Mouse (Mus musculus) frontal cortex, adult (tissue): ENCODE measurements around the gene Vamp5.

Source experiments
- ATAC-seq: cut with Nextera tagmentation; 2 replicates; pipeline ENCODE4 v1.9.2; 2017; ENCODE audit warnings: mild to moderate bottlenecking, moderate library complexity, mixed read lengths; ENCODE audit not compliant: low TSS enrichment

The Vamp5 gene

GRCm38 (mm10) chr6:72389941-72390771, 9.9 kb upstream of the Vamp5 start, which contains the start of gene Vamp8:
Gene Vamp8 (minus strand): TSS chr6:72390703.
- peak; percentile 61 for ATAC-seq

DNA sequence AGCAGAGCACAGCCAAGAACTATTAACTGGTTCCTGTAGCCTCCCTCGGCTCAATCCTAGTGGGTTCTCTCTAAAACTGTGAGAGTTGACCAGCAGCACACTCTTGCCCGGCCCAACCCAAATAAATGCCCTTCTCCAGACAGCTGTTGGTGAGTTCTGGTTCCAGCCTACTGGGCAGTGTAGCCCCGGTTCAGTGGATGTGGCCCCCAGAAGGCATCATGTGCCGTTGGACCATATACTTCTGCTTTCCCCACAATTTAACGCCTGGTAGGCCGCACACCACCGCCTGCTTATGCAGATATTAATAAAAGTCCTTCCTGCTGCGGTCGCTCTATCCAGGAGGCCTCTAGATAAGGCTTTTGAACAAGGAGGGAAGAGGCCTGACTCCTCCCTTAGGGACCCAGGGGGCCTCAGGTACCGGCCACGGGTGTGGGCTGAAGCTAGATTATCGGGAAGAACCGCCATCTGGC, 9.2 kb upstream of the Vamp5 start:
- peak; percentile 8 for ATAC-seq

DNA sequence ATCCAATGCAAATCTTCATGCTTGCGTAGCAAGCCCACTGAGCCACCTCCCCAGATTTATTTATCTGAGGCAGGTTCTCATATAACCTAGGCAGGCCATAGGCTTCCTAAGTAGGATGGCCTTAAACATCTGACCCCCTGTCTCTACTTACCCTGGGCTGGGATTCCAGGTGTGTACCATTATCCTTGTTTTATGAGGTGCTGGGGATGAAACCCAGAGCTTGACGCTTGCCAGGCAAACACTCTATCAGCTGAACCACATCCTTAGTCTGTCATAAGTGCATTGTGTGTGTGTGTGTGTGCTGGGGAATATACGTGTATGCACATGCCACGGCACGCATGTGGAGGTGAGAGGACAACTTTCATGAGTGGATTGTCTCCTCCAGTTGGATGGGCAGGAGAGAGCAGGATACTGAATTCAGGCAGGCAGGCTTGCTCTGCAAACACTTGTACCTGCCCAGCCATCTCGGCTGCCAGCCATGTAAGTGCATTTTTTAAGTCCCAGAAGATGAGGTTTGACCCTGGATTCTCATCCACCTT, 8.6 kb upstream of the Vamp5 start:
- no peak for ATAC-seq

DNA sequence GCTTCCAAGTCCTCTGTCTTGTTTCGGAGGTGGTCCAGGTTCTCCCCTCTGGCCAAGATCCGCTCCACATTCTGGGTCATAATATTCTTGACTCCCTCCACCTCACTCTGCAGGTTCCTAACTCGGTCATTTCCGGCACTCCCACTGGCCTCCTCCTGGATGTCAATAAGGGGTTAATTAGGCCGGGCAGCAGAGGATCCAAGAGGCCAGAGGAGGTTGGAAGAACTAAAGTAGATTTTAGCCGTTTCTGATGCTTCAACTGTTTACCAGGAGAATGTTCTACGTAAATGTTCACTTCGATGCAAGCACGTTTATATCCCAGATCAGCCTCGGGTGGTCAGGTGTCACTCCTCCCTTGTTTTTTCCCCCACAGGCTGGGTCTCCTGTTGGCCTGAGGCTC, 8.0 kb upstream of the Vamp5 start:
- ATAC-seq: no peak

GRCm38 (mm10) chr6:72387816-72388215, 7.5 kb upstream of the Vamp5 start:
- no peak for ATAC-seq

GRCm38 (mm10) chr6:72386561-72386960, 6.3 kb upstream of the Vamp5 start:
- no peak for ATAC-seq

DNA sequence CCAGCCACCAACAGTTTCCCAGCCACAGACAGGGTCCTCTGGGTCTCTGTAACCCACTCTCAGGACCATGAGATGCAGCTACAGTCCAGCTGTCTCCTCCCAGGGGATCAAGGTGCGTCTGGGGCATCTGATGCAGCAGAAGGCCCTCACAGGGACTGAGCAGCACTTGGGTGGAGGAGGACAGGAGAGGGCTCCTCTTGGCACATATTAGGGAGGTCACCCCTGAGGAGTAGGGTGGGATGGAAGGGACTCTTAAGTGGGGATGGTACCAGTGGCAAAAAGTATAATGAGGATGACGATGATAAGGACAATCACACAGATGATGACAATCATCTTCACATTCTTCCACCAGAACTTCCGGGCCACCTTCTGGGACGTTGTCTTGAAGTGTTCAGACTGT, 5.0 kb upstream of the Vamp5 start:
- no peak for ATAC-seq

GRCm38 (mm10) chr6:72383952-72384351, 3.7 kb upstream of the Vamp5 start:
- ATAC-seq: no peak

DNA sequence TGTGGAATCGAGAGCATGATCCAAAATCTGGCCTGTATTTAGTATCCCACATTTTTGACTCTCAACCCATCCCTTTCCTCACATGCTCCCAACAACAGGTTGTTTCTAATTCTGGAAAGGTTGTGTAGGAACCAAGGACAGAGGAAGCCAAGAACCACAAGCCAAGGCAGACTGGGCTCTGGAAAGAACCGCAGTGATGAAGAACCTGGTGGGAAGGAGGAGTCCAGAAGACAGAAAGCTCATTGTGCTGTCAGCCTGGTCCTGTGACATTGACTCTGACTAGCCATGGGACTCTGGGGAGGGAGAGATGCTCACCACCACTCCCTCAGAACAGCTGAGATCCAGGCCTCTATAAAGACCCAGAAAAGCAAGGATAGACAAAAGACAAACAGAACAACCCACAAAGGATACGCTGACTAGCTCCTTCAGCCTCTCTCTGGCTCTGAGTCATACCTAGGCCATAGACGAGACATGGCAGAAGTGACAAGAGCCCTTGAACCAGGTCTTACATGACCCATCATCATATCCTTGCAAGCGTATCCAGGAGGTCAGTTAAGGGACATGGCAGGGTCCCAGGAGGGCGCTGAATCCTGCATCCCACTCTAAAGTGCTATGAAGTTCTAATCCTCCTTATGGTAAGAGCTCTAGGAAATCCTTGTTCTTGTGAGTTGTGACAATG, 3.0 kb upstream of the Vamp5 start:
- no peak for ATAC-seq

DNA sequence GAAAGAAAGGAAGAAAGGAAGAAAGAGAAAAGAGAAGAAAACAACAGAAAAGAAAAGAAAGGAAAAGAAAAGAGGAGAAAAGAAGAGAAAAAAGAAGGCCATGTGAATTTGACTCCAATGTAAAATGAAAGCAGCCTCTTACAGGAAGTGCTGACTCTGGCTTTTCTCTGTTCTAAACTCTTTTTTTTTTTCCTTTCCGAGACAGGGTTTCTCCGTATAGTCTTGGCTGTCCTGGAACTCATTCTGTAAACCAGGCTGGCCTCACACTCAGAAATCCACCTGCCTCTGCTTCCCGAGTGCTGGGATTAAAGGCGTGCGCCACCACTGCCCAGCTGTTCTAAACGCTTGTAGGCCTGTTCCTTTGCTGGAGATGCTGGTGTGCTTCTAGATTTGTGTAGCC, 2.2 kb upstream of the Vamp5 start:
- no peak for ATAC-seq

- no peak for ATAC-seq
Measured at GRCm38 (mm10) chr6:72379377-72380130, 714 bp downstream of the Vamp5 start.

- ATAC-seq: no peak
Measured at GRCm38 (mm10) chr6:72378510-72379234, 1.6 kb downstream of the Vamp5 start.

DNA sequence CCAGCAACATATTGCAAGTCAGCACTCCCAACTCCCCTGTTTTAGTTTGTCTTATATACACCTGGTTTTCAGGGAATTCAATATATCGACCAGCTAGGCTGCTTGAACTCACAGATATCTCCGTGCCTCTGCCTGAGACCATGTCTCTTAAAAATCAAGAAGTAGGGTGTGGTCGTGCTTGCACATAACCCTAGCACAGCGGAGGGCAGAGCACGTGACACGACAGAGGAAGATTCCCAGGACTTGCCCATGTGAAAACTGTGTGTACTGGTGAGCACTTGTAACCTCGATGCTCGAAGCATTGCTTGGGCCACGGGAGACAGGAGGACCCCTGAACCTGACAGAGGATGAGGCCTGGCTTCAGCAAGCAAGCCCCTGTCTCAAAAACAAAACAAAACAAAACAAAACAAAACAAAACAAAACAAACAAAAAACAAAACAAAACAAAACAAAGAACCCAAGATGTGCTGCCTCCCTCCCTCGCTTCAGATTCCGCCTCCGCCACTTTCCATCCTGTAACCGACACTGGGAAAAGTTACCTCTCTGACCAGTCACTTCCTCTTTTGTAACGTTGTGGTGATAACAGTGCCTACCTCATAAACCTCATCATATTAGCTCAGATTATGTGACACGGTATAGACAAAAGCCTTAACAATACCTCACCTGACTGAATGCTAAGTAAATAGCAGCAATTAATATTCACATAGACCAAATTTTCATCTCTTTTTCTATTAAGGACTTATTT, 5.3 kb downstream of the Vamp5 start:
- no peak for ATAC-seq

- no peak for ATAC-seq
Measured at GRCm38 (mm10) chr6:72374206-72374605, 6.1 kb downstream of the Vamp5 start.

- ATAC-seq: no peak
Measured at GRCm38 (mm10) chr6:72373184-72373583, 7.1 kb downstream of the Vamp5 start.

DNA sequence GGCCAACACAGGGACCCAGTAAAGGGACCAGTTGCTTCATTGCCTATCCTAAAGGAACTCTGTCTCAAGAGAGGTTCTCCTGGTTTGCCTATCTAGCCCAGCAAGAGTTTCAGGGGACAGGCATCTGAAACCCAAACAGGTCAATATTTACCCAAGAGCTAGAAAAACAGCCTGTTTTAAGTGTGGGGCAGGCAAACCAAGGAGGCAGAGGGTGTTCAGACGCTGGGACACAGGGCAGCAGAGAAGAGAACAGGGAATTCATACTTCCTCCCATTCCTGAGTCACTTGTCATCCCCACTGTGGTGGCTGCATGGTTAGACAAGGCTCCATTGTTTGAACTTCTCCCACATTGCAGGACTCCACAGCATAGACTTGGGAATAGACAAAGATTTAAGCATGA, 8.7 kb downstream of the Vamp5 start:
- ATAC-seq: peak; percentile 42; the same call in 1 of the 2 replicates

DNA sequence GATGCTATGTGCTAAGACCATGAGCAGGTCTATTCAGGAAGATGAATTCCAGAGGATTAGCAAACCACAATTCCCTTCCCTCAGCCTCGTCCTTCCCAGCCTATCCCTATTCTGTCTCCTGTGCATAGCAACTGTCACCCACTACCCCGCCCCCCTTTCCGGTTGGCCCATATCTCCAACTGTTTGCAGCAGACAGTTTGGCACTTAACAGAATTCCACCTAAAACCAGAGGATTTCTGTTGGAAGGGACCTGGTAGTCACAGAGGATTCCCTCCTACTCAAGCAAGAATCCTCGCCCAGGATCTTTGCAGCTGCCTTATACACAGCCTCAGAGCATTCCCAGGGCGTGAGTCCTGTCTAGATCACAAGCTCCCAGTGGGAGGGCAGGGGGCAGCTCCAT, 9.1 kb downstream of the Vamp5 start:
- peak; percentile 92 for ATAC-seq

- no peak for ATAC-seq
Measured at GRCm38 (mm10) chr6:72370091-72370490, 10.2 kb downstream of the Vamp5 start.

- no peak for ATAC-seq
Measured at GRCm38 (mm10) chr6:72369557-72369956, 10.7 kb downstream of the Vamp5 start.

GRCm38 (mm10) chr6:72367460-72367974, 12.8 kb downstream of the Vamp5 start:
- no peak for ATAC-seq
